In the genomic region with DNA sequence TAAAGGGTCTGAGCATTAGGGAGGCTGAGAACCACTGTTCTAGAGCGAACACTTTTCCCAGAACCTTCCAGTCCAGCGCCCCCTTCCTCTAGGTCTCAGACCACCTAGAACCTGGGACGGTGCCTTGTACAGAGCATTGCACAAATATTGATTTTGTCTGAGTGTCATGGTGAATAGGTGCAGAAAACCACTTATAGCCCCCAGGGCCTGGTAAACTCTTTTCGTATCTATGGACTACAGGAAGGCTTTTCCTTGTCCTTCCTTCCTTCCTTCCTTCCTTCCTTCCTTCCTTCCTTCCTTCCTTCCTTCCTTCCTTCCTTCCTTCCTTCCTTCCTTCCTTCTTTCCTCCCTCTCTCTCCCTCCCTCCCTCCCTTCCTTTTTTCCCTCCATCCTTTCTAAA, we compare ENCODE assay signal across 7 mouse cellular contexts. TPM values are rescaled to one million over a fixed set of nuclear protein-coding genes. Genes with fewer than 3 reads are reported as not detected.
DNase-seq lines count a peak whose midpoint lies in the region; ATAC-seq and TF ChIP-seq lines count a peak whose summit lies in the region.

A gene (plus strand): TSS at position 301 of the 400 bp plus-strand sequence.

- H3K27me3 ChIP-seq in forebrain, embryonic 10.5 days (ENCODE audit: poor library complexity, severe bottlenecking) = peaks cover 32% of the 10 kb centered on the region
- H3K27me3 ChIP-seq in hindbrain, postnatal 0 days (ENCODE audit: insufficient read depth, low read length) = no peaks in the 10 kb centered on the region; the same call in 1 of the 2 replicates
- no peaks in the 10 kb centered on the region for H3K27me3 ChIP-seq in midbrain, embryonic 15.5 days (replicated peaks)

- peak within 1 kb of the TSS; percentile 48 for H3K27ac ChIP-seq in forebrain, embryonic 10.5 days
- H3K27ac ChIP-seq in hindbrain, postnatal 0 days = peak within 1 kb of the TSS; percentile 83
- peak within 1 kb of the TSS; percentile 85 for H3K27ac ChIP-seq in midbrain, embryonic 15.5 days

- TF ChIP-seq CTCF in hindbrain, postnatal 0 days (IDR thresholded peaks at IDR 0.05; ENCODE audit: low read depth) = no peak

- no peaks in the 10 kb centered on the region for H3K36me3 ChIP-seq in forebrain, embryonic 10.5 days (replicated peaks)
- no peaks in the 10 kb centered on the region for H3K36me3 ChIP-seq in hindbrain, postnatal 0 days (ENCODE audit: insufficient read depth, low read length)
- no peaks in the 10 kb centered on the region for H3K36me3 ChIP-seq in midbrain, embryonic 15.5 days (replicated peaks)

- no peaks in the 10 kb centered on the region for H3K9me3 ChIP-seq in forebrain, embryonic 10.5 days
- no peaks in the 10 kb centered on the region for H3K9me3 ChIP-seq in hindbrain, postnatal 0 days (ENCODE audit: low read length)
- no peaks in the 10 kb centered on the region for H3K9me3 ChIP-seq in midbrain, embryonic 15.5 days

- peak within 1 kb of the TSS; percentile 95 for H3K4me2 ChIP-seq in hindbrain, postnatal 0 days (ENCODE audit: low read depth, low read length)
- H3K4me2 ChIP-seq in midbrain, embryonic 15.5 days = peak within 1 kb of the TSS; percentile 91

- peaks cover 12% of the 10 kb centered on the region for H3K4me1 ChIP-seq in forebrain, embryonic 10.5 days
- H3K4me1 ChIP-seq in hindbrain, postnatal 0 days (ENCODE audit: insufficient read depth, low read length) = no peaks in the 10 kb centered on the region
- peaks cover 9% of the 10 kb centered on the region for H3K4me1 ChIP-seq in midbrain, embryonic 15.5 days

- H3K9ac ChIP-seq in hindbrain, postnatal 0 days (replicated peaks; ENCODE audit: low read length) = peak within 1 kb of the TSS; percentile 67
- H3K9ac ChIP-seq in midbrain, embryonic 15.5 days = peak within 1 kb of the TSS; percentile 78

- peak within 1 kb of the TSS; percentile 58 for H3K4me3 ChIP-seq in forebrain, embryonic 10.5 days
- H3K4me3 ChIP-seq in hindbrain, postnatal 0 days (ENCODE audit: low read length) = peak within 1 kb of the TSS; percentile 70
- peak within 1 kb of the TSS; percentile 90 for H3K4me3 ChIP-seq in midbrain, embryonic 15.5 days

- intact Hi-C loops in left cerebral cortex, postnatal 10 days (cut with DNase I) = no loop called here

- WGBS in forebrain, embryonic 10.5 days = 80% methylated on average over 4 of the region's 4 CpGs
- WGBS in hindbrain, postnatal 0 days = 68% methylated on average over 4 of the region's 4 CpGs
- WGBS in midbrain, embryonic 15.5 days = 72% methylated on average over 4 of the region's 4 CpGs

- ATAC-seq in hindbrain, postnatal 0 days = no peak
- ATAC-seq in midbrain, embryonic 15.5 days (replicated peaks) = peak; percentile 18; the same call in 1 of the 2 replicates

- DNase-seq in left cerebral cortex, postnatal 10 days (ENCODE audit: extremely low spot score in 1 of 2, low spot score in 2 of 2) = no peak
- no peak for DNase-seq in left cerebral cortex, adult 11 months (ENCODE audit: low spot score)
- DNase-seq in forebrain, embryonic 10.5 days (ENCODE audit: extremely low spot score, low spot score) = no peak
- no peak for DNase-seq in hindbrain, postnatal 0 days (ENCODE audit: low spot score)
- DNase-seq in spleen, postnatal 14 days (ENCODE audit: low spot score in 2 of 2) = no peak
- DNase-seq in right cerebral cortex, postnatal 25 days = no peak

RNA-seq across cellular contexts. Expression of the gene that starts here (rescaled TPM):
- total RNA-seq in left cerebral cortex, postnatal 10 days (2021) = 10 to 100 TPM; 13.6 to 16.0 TPM
- 3.7 and 4.1 TPM in 2 replicates for polyA plus RNA-seq in forebrain, embryonic 10.5 days (2016; fragmentation: Nextera tagmentation; extraction: Ambion mirVana)
- 30.8 and 32.2 TPM in 2 replicates for total RNA-seq in hindbrain, postnatal 0 days (2014; rRNA removed)
- polyA plus RNA-seq in hindbrain, postnatal 0 days (2015; fragmentation: Nextera tagmentation; extraction: Ambion mirVana) = 37.1 and 37.3 TPM in 2 replicates
- polyA plus RNA-seq in midbrain, embryonic 15.5 days (2015; fragmentation: Nextera tagmentation; extraction: Ambion mirVana) = 17.9 and 19.7 TPM in 2 replicates
